Mouse (Mus musculus) ES-E14 (cell line): ENCODE data around the gene Ccnd1. TPM values are rescaled to one million over a fixed set of nuclear protein-coding genes. Genes with fewer than 3 reads are reported as not detected.

Source experiments
- DNase-seq: peaks from one replicate; pipeline ENCODE4 v3.0.0-alpha.2; 2013; ENCODE audit warnings: low read depth, low spot score
- H3K27ac ChIP-seq: 2 replicates; pipeline ENCODE4 v1.5.1; 2012; ENCODE audit warnings: low read depth, mild to moderate bottlenecking, low read length, moderate library complexity, mixed read lengths; ENCODE audit not compliant: poor library complexity, insufficient read depth, severe bottlenecking
- H3K36me3 ChIP-seq: 2 replicates; pipeline ENCODE4 v1.6.1; 2012; ENCODE audit warnings: mild to moderate bottlenecking, low read length, moderate library complexity, mixed read lengths; ENCODE audit not compliant: control insufficient read depth, poor library complexity, insufficient read depth, severe bottlenecking
- H3K4me1 ChIP-seq, 2 experiments: fragments of 150-350 bp in 1 of 2; sonication (generic) in 1 of 2; 2 replicates each; pipeline ENCODE4 v1.6.1; 2012; ENCODE audit warnings: low read length in 2 of 2, mild to moderate bottlenecking in 1 of 2, mixed read lengths in 1 of 2; ENCODE audit not compliant: control insufficient read depth in 2 of 2, insufficient read depth in 2 of 2, poor library complexity in 1 of 2
- H3K4me3 ChIP-seq, 2 experiments: fragments of 150-350 bp in 1 of 2; sonication (generic) in 1 of 2; 2 replicates each; pipeline ENCODE4 v1.5.1; 2012; ENCODE audit warnings: low read length in 2 of 2, low read depth in 1 of 2, mild to moderate bottlenecking in 1 of 2, mixed read lengths in 1 of 2; ENCODE audit not compliant: insufficient read depth in 1 of 2, poor library complexity in 1 of 2, severe bottlenecking in 1 of 2
- H3K9ac ChIP-seq: 2 replicates; pipeline ENCODE4 v1.6.1; 2012; ENCODE audit warnings: low read depth, mild to moderate bottlenecking, low read length, mixed read lengths; ENCODE audit not compliant: poor library complexity, insufficient read depth, severe bottlenecking
- H3K9me3 ChIP-seq: fragments of 150-350 bp; sonication (generic); 2 replicates; pipeline ENCODE4 v1.6.1; 2012; ENCODE audit warnings: low read depth, mild to moderate bottlenecking, low read length; ENCODE audit not compliant: control insufficient read depth, insufficient read depth
- CHD2 ChIP-seq: IDR thresholded peaks from 2 replicates; pipeline ENCODE4 v1.6.1; 2014; ENCODE audit warnings: mild to moderate bottlenecking, low read depth, low read length, inconsistent platforms
- HCFC1 ChIP-seq: IDR thresholded peaks from 2 replicates; pipeline ENCODE4 v1.6.1; 2012; ENCODE audit warnings: low read length, inconsistent platforms, borderline replicate concordance; ENCODE audit not compliant: insufficient read depth
- MAFK ChIP-seq: IDR thresholded peaks from 2 replicates; pipeline ENCODE4 v1.6.1; 2014; ENCODE audit warnings: mild to moderate bottlenecking, low read depth, low read length, inconsistent platforms; ENCODE audit not compliant: insufficient read depth
- ZC3H11A ChIP-seq: IDR thresholded peaks from 2 replicates; pipeline ENCODE4 v1.6.1; 2012; ENCODE audit warnings: low read depth, mild to moderate bottlenecking, inconsistent platforms, low read length, borderline replicate concordance
- ZNF384 ChIP-seq: IDR thresholded peaks from 2 replicates; pipeline ENCODE4 v1.6.1; 2012; ENCODE audit warnings: low read depth, low read length, inconsistent platforms
- in situ Hi-C, 2 experiments: fragments of 600-800 bp; cut with MboI; formaldehyde crosslinking; loops; one replicate each; pipeline ENCODE4 v1.15.1; 2025; ENCODE audit warnings: low sequenced_read_pairs in 2 of 2, inconsistent platforms in 1 of 2; ENCODE audit not compliant: unreplicated experiment in 2 of 2
- total RNA-seq: library from RNA; depleted of rRNA; stranded (reverse); fragments of 300-350 nt; gene quantifications from 2 replicates; pipeline ENCODE4 v1.2.3, GENCODE M21; 2012; rRNA removed

Gene Ccnd1
- total RNA-seq: 57.6 and 65.9 TPM in 2 replicates

DNA sequence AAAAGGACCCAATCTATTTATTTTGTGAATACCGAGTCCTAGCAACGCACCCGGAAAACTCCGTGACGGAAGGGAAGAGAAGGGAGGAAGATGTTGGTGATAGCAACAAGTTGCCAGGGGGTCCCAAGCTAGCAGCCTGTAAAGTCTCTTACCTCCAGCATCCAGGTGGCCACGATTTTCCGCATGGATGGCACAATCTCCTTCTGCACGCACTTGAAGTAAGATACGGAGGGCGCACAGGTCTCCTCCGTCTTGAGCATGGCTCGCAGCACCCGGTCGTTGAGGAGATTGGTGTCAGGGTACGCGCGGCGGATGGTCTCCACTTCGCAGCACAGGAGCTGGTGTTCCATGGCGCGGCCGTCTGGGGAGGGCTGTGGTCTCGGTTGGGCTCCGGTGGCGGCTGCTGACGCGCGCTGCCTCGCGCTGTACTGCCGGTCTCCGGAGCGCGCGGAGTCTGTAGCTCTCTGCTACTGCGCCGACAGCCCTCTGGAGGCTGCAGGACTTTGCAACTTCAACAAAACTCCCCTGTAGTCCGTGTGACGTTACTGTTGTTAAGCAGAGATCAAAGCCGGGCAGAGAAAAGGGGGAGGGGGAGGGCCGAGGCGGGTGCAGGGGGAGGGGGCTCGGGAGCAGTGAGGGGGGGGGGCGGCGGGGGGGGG is at the start of gene Ccnd1:
Gene Ccnd1 (minus strand): TSS at position 582 of the 659 bp plus-strand sequence.
- Histone ChIP-seq H3K27ac (peak within 1 kb of the TSS; percentile 97), H3K36me3 (peaks cover 33% of the 10 kb centered on the region), H3K4me3 (peak within 1 kb of the TSS; percentile 75 to 82), H3K9ac (peak within 1 kb of the TSS; percentile 84), H3K9me3 (no peaks in the 10 kb centered on the region), H3K4me1 (no peaks in the 10 kb centered on the region; a peak in 2 of 4 replicates)
- TF ChIP-seq CHD2 (no peak), HCFC1 (no peak), ZC3H11A (no peak), MAFK (no peak), ZNF384 (no peak)
- peak; percentile 71 for DNase-seq
- in situ Hi-C loops: loop anchor here (5.0 to 10.0 kb wide), 3 partner anchors 175 to 305 kb away; no protein-coding TSS in a partner anchor

GRCm38 (mm10) chr7:144988856-144989255 is 49.1 kb upstream of the Ccnd1 start:
- DNase-seq: no peak
- in situ Hi-C loops: no loop called here

DNA sequence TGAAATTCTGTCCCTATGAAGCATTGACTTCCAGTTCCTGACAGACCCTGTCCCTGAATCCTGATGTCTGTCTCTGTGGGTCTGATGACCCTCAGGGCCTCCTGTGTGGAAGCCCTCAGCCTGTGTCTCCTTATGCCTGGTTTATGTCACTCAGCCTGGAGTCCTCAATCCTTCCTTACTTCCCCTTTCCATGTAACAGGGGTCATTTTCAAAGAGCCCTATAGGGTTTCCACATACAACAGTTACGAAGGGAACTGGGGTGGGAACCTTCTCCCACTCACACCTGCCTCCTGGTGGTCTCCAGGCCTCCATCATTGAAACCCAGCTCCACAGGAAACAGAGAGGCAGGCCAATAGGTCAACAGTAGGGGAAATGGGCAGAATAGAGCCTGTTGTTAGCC is 45.4 kb upstream of the Ccnd1 start:
- Histone ChIP-seq H3K9ac (no peak overlapping the region), H3K27ac (no peak overlapping the region)
- TF ChIP-seq HCFC1 (no peak), MAFK (no peak), ZC3H11A (no peak), CHD2 (no peak), ZNF384 (no peak)

More at GRCm38 (mm10) chr7:144988856-144989255, 49.1 kb upstream of the Ccnd1 start:
- TF ChIP-seq CHD2: no peak
- no peak for TF ChIP-seq HCFC1
- no peak for TF ChIP-seq MAFK
- TF ChIP-seq ZNF384: no peak
- TF ChIP-seq ZC3H11A: no peak
- H3K9ac ChIP-seq: no peak overlapping the region
- no peaks in the 10 kb centered on the region for H3K9me3 ChIP-seq
- no peak overlapping the region for H3K4me3 ChIP-seq
- no peak overlapping the region for H3K27ac ChIP-seq
- no peaks in the 10 kb centered on the region for H3K4me1 ChIP-seq
- H3K36me3 ChIP-seq: no peaks in the 10 kb centered on the region

DNA sequence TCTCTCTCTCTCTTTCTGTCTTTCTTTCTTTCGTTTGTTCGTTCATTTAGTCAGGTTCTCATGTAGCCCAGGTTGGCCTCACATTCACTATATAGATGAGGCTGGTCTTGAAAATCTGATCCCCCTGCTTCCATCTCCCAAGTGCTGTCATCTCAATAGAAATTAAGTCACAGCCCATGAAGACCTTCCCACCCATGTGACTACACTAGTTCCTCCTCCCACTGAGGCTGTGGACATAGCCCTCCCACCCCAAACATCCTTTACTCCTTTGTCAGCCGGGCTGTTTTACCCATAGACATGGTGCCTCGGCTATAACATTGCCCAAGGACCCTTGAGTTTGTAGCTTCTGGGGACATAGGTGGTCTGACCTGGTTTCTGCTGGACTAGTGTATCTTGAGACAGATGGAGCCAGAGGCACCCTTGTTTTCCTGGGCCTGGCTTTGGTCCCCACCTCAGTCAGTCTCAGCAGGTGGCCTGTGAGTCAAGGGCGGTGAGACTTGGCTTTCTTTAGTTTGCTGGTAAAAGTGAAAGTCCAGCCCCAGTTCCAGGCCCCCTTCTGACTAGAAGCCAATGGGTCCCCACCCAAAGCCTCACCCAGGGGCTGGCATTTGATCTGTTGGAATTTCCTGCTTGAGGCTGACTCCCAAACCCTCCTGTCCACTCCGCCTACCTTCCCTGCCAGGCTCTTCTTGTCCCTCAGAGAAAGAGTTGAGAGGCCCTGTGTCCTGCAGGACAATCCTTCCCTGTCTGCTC is 42.8 kb upstream of the Ccnd1 start:
- Histone ChIP-seq H3K9ac (no peak overlapping the region), H3K27ac (no peak overlapping the region), H3K4me3 (no peak overlapping the region), H3K36me3 (no peaks in the 10 kb centered on the region), H3K9me3 (no peaks in the 10 kb centered on the region), H3K4me1 (peaks cover 0 to 2% of the 10 kb centered on the region in 2 experiments; a peak in 2 of 4 replicates)
- in situ Hi-C loops: no loop called here
- TF ChIP-seq CHD2: no peak
- no peak for TF ChIP-seq MAFK
- no peak for TF ChIP-seq HCFC1
- no peak for TF ChIP-seq ZNF384
- no peak for TF ChIP-seq ZC3H11A
- DNase-seq: peak; percentile 4

More for the DNA sequence above, 45.4 kb upstream of the Ccnd1 start:
- Histone ChIP-seq H3K9me3 (no peaks in the 10 kb centered on the region), H3K4me1 (peaks cover 0 to 2% of the 10 kb centered on the region in 2 experiments; a peak in 2 of 4 replicates), H3K4me3 (no peak overlapping the region), H3K36me3 (no peaks in the 10 kb centered on the region)
- DNase-seq: no peak
- in situ Hi-C loops: no loop called here
